Mouse (Mus musculus): ENCODE results near the gene Gm10334. TPM values are rescaled to one million over a fixed set of nuclear protein-coding genes. Genes with fewer than 3 reads are reported as not detected.

Gm10334 gene
- not detected for total RNA-seq (2023)

DNA sequence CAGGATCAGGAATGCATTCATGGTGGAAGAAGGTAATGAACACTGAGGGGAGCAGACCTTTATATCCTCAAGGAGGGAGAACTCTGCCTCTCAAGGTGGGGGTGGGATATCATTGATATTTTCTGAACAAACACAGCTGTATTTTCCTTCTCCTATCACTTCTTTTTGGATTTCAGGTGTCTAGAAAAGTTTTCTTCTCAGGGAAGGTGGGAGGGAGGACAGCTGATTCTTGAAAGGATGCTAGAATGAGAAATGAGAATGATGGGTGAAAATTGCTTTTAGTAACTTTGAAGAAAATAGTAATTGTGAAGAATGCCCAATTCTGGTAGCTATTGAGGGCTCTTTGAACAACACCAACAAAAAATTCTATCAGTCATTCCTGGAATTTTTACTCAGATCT, at the start of gene Gm10334:
Gm10334 (minus strand) TSS at position 101 of the 400 bp plus-strand sequence.

DNA sequence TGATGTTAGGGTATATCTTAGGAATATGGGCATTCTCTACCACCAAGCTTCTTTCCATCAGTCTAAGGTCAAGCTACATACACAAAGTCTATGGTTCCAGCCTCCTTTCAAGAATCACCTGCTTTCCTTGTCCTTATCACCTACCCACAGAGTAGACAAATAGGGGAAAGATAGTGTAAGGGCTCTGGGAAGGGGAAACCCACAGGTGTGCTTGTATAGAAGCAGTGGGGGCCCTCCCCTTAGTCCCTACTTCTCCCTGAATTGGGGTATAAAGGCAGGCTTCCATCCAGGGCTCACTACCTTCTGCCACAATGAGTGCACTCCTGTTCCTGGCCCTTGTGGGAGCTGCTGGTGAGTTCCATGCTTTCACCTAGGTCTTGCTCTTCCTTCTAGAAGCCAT, 12.7 kb upstream of the Gm10334 start, which contains the start of gene Prss1:
Prss1 (plus strand) TSS at position 301 of the 400 bp plus-strand sequence.

Other genes with a start within 250 kb of the Gm10334 start
- gene Try4, start 143.9 kb downstream of the Gm10334 start, total RNA-seq (2023): not detected
- not detected for gene Try5, start 129.3 kb downstream of the Gm10334 start, total RNA-seq (2023)
- not detected for gene Try10, start 92.0 kb downstream of the Gm10334 start, total RNA-seq (2023)
- not detected for gene Prss3, start 68.5 kb downstream of the Gm10334 start, total RNA-seq (2023)
- not detected for gene Gm5771, start 53.8 kb downstream of the Gm10334 start, total RNA-seq (2023)
- gene Prss1, start 12.8 kb upstream of the Gm10334 start, total RNA-seq (2023): not detected
- gene Prss2, start 75.6 kb upstream of the Gm10334 start, total RNA-seq (2023): under 1 TPM in 1 of 2 experiments, not detected in 1; 0.53 TPM
- 1 to 10 TPM in 1 of 2 experiments, under 1 TPM in 1; 0.20 to 1.5 TPM for gene Ephb6, start 159.3 kb upstream of the Gm10334 start, total RNA-seq (2023)
- not detected for gene Trpv6, start 190.3 kb upstream of the Gm10334 start, total RNA-seq (2023)
- not detected for gene Trpv5, start 234.6 kb upstream of the Gm10334 start, total RNA-seq (2023)
- gene Llcfc1, start 238.3 kb upstream of the Gm10334 start, total RNA-seq (2023): not detected